ENCODE assay signal across 26 mouse cellular contexts in genomic region chr17:27041787-27042055, GRCm38 (mm10). TPM values are rescaled to one million over a fixed set of nuclear protein-coding genes. Genes with fewer than 3 reads are reported as not detected.
DNase-seq lines count a peak whose midpoint lies in the region; ATAC-seq and TF ChIP-seq lines count a peak whose summit lies in the region.
"Had no signal": no experiment of that assay in that cellular context is flagged by ENCODE, and none has a peak within 500 bp of the region (broad histone marks: within the 10 kb centered on the region; RNA-seq: fewer than 3 reads in every experiment).

No protein-coding gene starts in this region.

- 94% methylated on average over 2 of the region's 2 CpGs for WGBS in kidney, postnatal 0 days
- 86% methylated on average over 2 of the region's 2 CpGs for WGBS in limb, embryonic 12.5 days

- peak overlapping the region; percentile 89 for H3K27ac ChIP-seq in kidney, postnatal 0 days
- H3K27ac ChIP-seq in CH12.LX (ENCODE audit: insufficient read depth, low read depth) = 0 out of 2 replicates have a peak overlapping the region, but pooled peaks have one; percentile 60
- H3K27ac ChIP-seq in ES-Bruce4 (ENCODE audit: insufficient read depth, low read length) = peak overlapping the region; percentile 84
- H3K27ac ChIP-seq in limb, embryonic 12.5 days = 0 out of 2 replicates have a peak overlapping the region, but pooled peaks have one; percentile 35
- H3K27ac ChIP-seq: embryonic facial prominence, embryonic 15.5 days; heart, embryonic 15.5 days; intestine, embryonic 15.5 days; liver, embryonic 12.5 days; midbrain, embryonic 12.5 days; stomach, postnatal 0 days had no signal

- DNase-seq in kidney, postnatal 0 days (ENCODE audit: low spot score) = no peak
- no peak for DNase-seq in kidney, adult 18-20 months
- DNase-seq in CH12.LX (ENCODE audit: extremely low read depth) = peak; percentile 86
- DNase-seq in frontal cortex, adult 2 months (ENCODE audit: extremely low spot score in 1 of 2, low spot score in 1 of 2) = no peak
- no peak for DNase-seq in adrenal gland, adult (ENCODE audit: inconsistent age in 2 of 2, low spot score in 1 of 2)
- DNase-seq: adrenal gland, postnatal 10 days; cerebellum, adult 8-10 months; cerebellum, postnatal 36 days; embryo, embryonic 11 days; heart, postnatal 36 days; kidney, adult 9 months; left cerebral cortex, postnatal 4 days; lung, adult 2 months; lung, postnatal 14 days; thymus, adult 2 months had no signal

- no peak overlapping the region for H3K4me3 ChIP-seq in kidney, postnatal 0 days (replicated peaks; ENCODE audit: low read depth, low read length)
- H3K4me3 ChIP-seq in CH12.LX (replicated peaks in 1 of 3; ENCODE audit: low read depth in 2 of 3, low read length in 2 of 3, poor library complexity in 1 of 3) (peak overlapping the region in 2 of 3 experiments; percentile 26 to 52), ES-Bruce4 (ENCODE audit: low read depth, low read length) (no peak overlapping the region)
- no peak overlapping the region for H3K4me3 ChIP-seq in limb, embryonic 12.5 days (replicated peaks)
- H3K4me3 ChIP-seq: embryonic facial prominence, embryonic 15.5 days; heart, embryonic 15.5 days; intestine, embryonic 15.5 days; liver, embryonic 12.5 days; midbrain, embryonic 12.5 days had no signal

- H3K27me3 ChIP-seq in kidney, postnatal 0 days (ENCODE audit: insufficient read depth, low read length) = no peaks in the 10 kb centered on the region
- H3K27me3 ChIP-seq in CH12.LX (replicated peaks) (no peaks in the 10 kb centered on the region), ES-Bruce4 (ENCODE audit: control insufficient read depth, insufficient read depth, low read length, poor library complexity, severe bottlenecking) (no peaks in the 10 kb centered on the region)
- no peaks in the 10 kb centered on the region for H3K27me3 ChIP-seq in limb, embryonic 12.5 days
- H3K27me3 ChIP-seq: embryonic facial prominence, embryonic 15.5 days; heart, embryonic 15.5 days; intestine, embryonic 15.5 days had no signal

- ATAC-seq in kidney, postnatal 0 days (replicated peaks; ENCODE audit: low FRiP score, low read depth) = no peak
- ATAC-seq in limb, embryonic 12.5 days (ENCODE audit: insufficient number of reproducible peaks, insufficient read depth, low FRiP score, low TSS enrichment, low read depth) = no peak
- ATAC-seq: activated CD4-positive, CD25-positive, alpha-beta regulatory T cell, adult 4 months; forebrain, embryonic 16.5 days; hindbrain, embryonic 16.5 days; intestine, embryonic 15.5 days had no signal

- no peak overlapping the region for H3K9ac ChIP-seq in kidney, postnatal 0 days (ENCODE audit: low read depth, low read length)
- H3K9ac ChIP-seq in CH12.LX (ENCODE audit: insufficient read depth, low read depth) (no peak overlapping the region), ES-Bruce4 (ENCODE audit: low read depth, poor library complexity, severe bottlenecking) (no peak overlapping the region)
- no peak overlapping the region for H3K9ac ChIP-seq in limb, embryonic 12.5 days (replicated peaks)
- H3K9ac ChIP-seq: embryonic facial prominence, embryonic 15.5 days; heart, embryonic 15.5 days; intestine, embryonic 15.5 days; liver, embryonic 12.5 days; midbrain, embryonic 12.5 days had no signal

- TF ChIP-seq EP300 in CH12.LX (IDR thresholded peaks at IDR 0.05; ENCODE audit: low read length) (peak; percentile 44), ES-Bruce4 (IDR thresholded peaks at IDR 0.05; ENCODE audit: insufficient read depth, low read depth, low read length) (no peak)

- TF ChIP-seq POLR2A in CH12.LX (IDR thresholded peaks at IDR 0.05; ENCODE audit: low read depth, low read length) (no peak), ES-Bruce4 (IDR thresholded peaks at IDR 0.05; ENCODE audit: insufficient read depth, low read length) (no peak)

- H3K4me2 ChIP-seq in kidney, postnatal 0 days (ENCODE audit: low read length) = no peak overlapping the region
- no peak overlapping the region for H3K4me2 ChIP-seq in CH12.LX (ENCODE audit: insufficient read depth, low read depth, poor library complexity, severe bottlenecking)
- H3K4me2 ChIP-seq in limb, embryonic 12.5 days = no peak overlapping the region
- H3K4me2 ChIP-seq: embryonic facial prominence, embryonic 15.5 days; heart, embryonic 15.5 days; intestine, embryonic 15.5 days; liver, embryonic 12.5 days; midbrain, embryonic 12.5 days had no signal

- no peak for TF ChIP-seq CTCF in kidney, postnatal 0 days (IDR thresholded peaks at IDR 0.05; ENCODE audit: low read depth)
- TF ChIP-seq CTCF in CH12.LX (conservative IDR thresholded peaks at IDR 0.05 in 1 of 2, IDR thresholded peaks at IDR 0.05 in 1 of 2; ENCODE audit: low read depth in 2 of 2, low read length in 2 of 2) (no peak), ES-Bruce4 (IDR thresholded peaks at IDR 0.05; ENCODE audit: low read depth, low read length) (no peak)

- H3K4me1 ChIP-seq in kidney, postnatal 0 days (replicated peaks; ENCODE audit: insufficient read depth, low read length) = peaks cover 26% of the 10 kb centered on the region
- peaks cover 30 to 72% of the 10 kb centered on the region in 2 experiments for H3K4me1 ChIP-seq in CH12.LX (ENCODE audit: control insufficient read depth in 1 of 2, insufficient read depth in 2 of 2)
- H3K4me1 ChIP-seq in ES-Bruce4 (ENCODE audit: control insufficient read depth, insufficient read depth, low read length) = peaks cover 9% of the 10 kb centered on the region
- H3K4me1 ChIP-seq in limb, embryonic 12.5 days (replicated peaks) = peaks cover 50% of the 10 kb centered on the region

- H3K79me2 ChIP-seq in CH12.LX (replicated peaks; ENCODE audit: control insufficient read depth, extremely low read depth, insufficient read depth, poor library complexity, severe bottlenecking) = no peaks in the 10 kb centered on the region

- no peak for TF ChIP-seq RAD21 in CH12.LX (IDR thresholded peaks at IDR 0.05; ENCODE audit: low read depth, low read length)

- H3K9me3 ChIP-seq in kidney, postnatal 0 days (replicated peaks; ENCODE audit: low read length) = no peaks in the 10 kb centered on the region
- no peaks in the 10 kb centered on the region for H3K9me3 ChIP-seq in CH12.LX (replicated peaks; ENCODE audit: low read length)
- H3K9me3 ChIP-seq in ES-Bruce4 (replicated peaks; ENCODE audit: control insufficient read depth, insufficient read depth, low read length, poor library complexity, severe bottlenecking) = no peaks in the 10 kb centered on the region
- H3K9me3 ChIP-seq in limb, embryonic 12.5 days = no peaks in the 10 kb centered on the region
- H3K9me3 ChIP-seq: embryonic facial prominence, embryonic 15.5 days; heart, embryonic 15.5 days; intestine, embryonic 15.5 days; liver, embryonic 12.5 days; midbrain, embryonic 12.5 days had no signal

- dilution Hi-C loops in CH12.LX (cut with MboI; ENCODE audit: extremely low pct_ligation_motif_present, extremely low pct_unique_long_range_greater_than_20kb, low sequenced_read_pairs) = no loop called here

- H3K36me3 ChIP-seq in kidney, postnatal 0 days (ENCODE audit: insufficient read depth, low read length) = no peaks in the 10 kb centered on the region
- H3K36me3 ChIP-seq in CH12.LX (replicated peaks in 1 of 2; ENCODE audit: control insufficient read depth in 1 of 2, insufficient read depth in 1 of 2, low read length in 1 of 2) (peaks cover 0 to 18% of the 10 kb centered on the region in 2 experiments), ES-Bruce4 (ENCODE audit: control insufficient read depth, insufficient read depth, low read length, poor library complexity, severe bottlenecking) (no peaks in the 10 kb centered on the region)
- H3K36me3 ChIP-seq in limb, embryonic 12.5 days = no peaks in the 10 kb centered on the region
- H3K36me3 ChIP-seq: embryonic facial prominence, embryonic 15.5 days; heart, embryonic 15.5 days; intestine, embryonic 15.5 days; liver, embryonic 12.5 days; midbrain, embryonic 12.5 days had no signal

- in situ Hi-C loops in CH12.LX (cut with MboI; ENCODE audit: low pct_ligation_motif_present, low pct_unique_long_range_greater_than_20kb, low sequenced_read_pairs) = loop anchor here (25.0 kb wide), 1 partner anchor 471 kb away; the partner anchor contains the start of gene Grm4

TF ChIP-seq in CH12.LX, 34 proteins besides CTCF, POLR2A, EP300 and RAD21:
- TF ChIP-seq TBP (conservative IDR thresholded peaks at IDR 0.05; ENCODE audit: low read depth, low read length) = no peak
- no peak for TF ChIP-seq MAZ (IDR thresholded peaks at IDR 0.05; ENCODE audit: low read depth, low read length)
- peak; percentile 32 for TF ChIP-seq ETS1 (conservative IDR thresholded peaks at IDR 0.05; ENCODE audit: low read depth, low read length)
- peak; percentile 31; the same call in 1 of the 2 replicates for TF ChIP-seq TCF12 (IDR thresholded peaks at IDR 0.05; ENCODE audit: low read depth, low read length)
- TF ChIP-seq BHLHE40 (IDR thresholded peaks at IDR 0.05; ENCODE audit: low read depth, low read length) = peak; percentile 51
- TF ChIP-seq ZKSCAN1 (IDR thresholded peaks at IDR 0.05; ENCODE audit: borderline replicate concordance, low read depth, low read length) = no peak
- TF ChIP-seq NRF1 (IDR thresholded peaks at IDR 0.05; ENCODE audit: low read depth, low read length) = no peak
- TF ChIP-seq GABPA (IDR thresholded peaks at IDR 0.05; ENCODE audit: insufficient replicate concordance, low read depth, low read length) = no peak

RNA-seq across cellular contexts. Expression of gene Bak1, which starts 12.9 kb away (rescaled TPM):
- 6.3 and 6.7 TPM in 2 replicates for polyA plus RNA-seq in kidney, postnatal 0 days (2015; fragmentation: Nextera tagmentation; extraction: Ambion mirVana)
- 57.3 and 69.8 TPM in 2 replicates for total RNA-seq in CH12.LX (2012; rRNA removed)
- total RNA-seq in CH12.LX (2014; rRNA removed) = 61.8 and 62.9 TPM in 2 replicates
- 123 and 140 TPM in 2 replicates for polyA plus RNA-seq in CH12.LX (2012; ENCODE audit: insufficient read length, low read depth)
- polyA plus RNA-seq in ES-Bruce4 (2011; ENCODE audit: insufficient read depth, insufficient read length, low read depth, missing spikeins) = 66.6 and 78.1 TPM in 2 replicates
- 3.5 and 5.3 TPM in 2 replicates for polyA plus RNA-seq in limb, embryonic 12.5 days (2016; fragmentation: Nextera tagmentation; extraction: Ambion mirVana)
- polyA plus RNA-seq in frontal cortex, adult 2 months (2012; rRNA removed) = 17.9 and 19.4 TPM in 2 replicates

RNA-seq across cellular contexts. Expression of gene Itpr3, which starts 15.4 kb away (rescaled TPM):
- polyA plus RNA-seq in kidney, postnatal 0 days (2015; fragmentation: Nextera tagmentation; extraction: Ambion mirVana) = 4.1 and 4.2 TPM in 2 replicates
- total RNA-seq in CH12.LX (2012; rRNA removed) (8.3 and 11.3 TPM in 2 replicates), CH12.LX (2014; rRNA removed) (2.5 TPM in 2 replicates)
- polyA plus RNA-seq in CH12.LX (2012; ENCODE audit: insufficient read length, low read depth) (8.5 and 9.5 TPM in 2 replicates), ES-Bruce4 (2011; ENCODE audit: insufficient read depth, insufficient read length, low read depth, missing spikeins) (17.2 and 21.9 TPM in 2 replicates)
- polyA plus RNA-seq in limb, embryonic 12.5 days (2016; fragmentation: Nextera tagmentation; extraction: Ambion mirVana) = 4.3 and 5.2 TPM in 2 replicates
- polyA plus RNA-seq in frontal cortex, adult 2 months (2012; rRNA removed) = 3.8 and 4.2 TPM in 2 replicates

Comparison
In these comparisons a context has a peak if more than half of its experiments do, and no peak if none do; other contexts are left out.
1. H3K27ac ChIP-seq: peak in every context shown above with its lines; median percentile 89 in kidney, postnatal 0 days; 84 in ES-Bruce4; 60 in CH12.LX; 35 in limb, embryonic 12.5 days.
2. H3K4me3 ChIP-seq: peak in CH12.LX (2 of 3); none in kidney, postnatal 0 days (single experiment), ES-Bruce4 (single experiment) and limb, embryonic 12.5 days (single experiment).